Comparison of ENCODE assay signal across 8 mouse cellular contexts in genomic region chr10:99171961-99172497, GRCm38 (mm10). TPM values are rescaled to one million over a fixed set of nuclear protein-coding genes. Genes with fewer than 3 reads are reported as not detected.
A peak's percentile ranks its signal among the peaks of the same experiment; 100 is the strongest.
DNase-seq lines count a peak whose midpoint lies in the region; ATAC-seq and TF ChIP-seq lines count a peak whose summit lies in the region.

No protein-coding gene starts in this region.

- H3K27me3 ChIP-seq in embryonic facial prominence, embryonic 13.5 days: no peaks in the 10 kb centered on the region
- no peaks in the 10 kb centered on the region for H3K27me3 ChIP-seq in heart, embryonic 11.5 days (ENCODE audit: control insufficient read depth, insufficient read depth, low read length)
- H3K27me3 ChIP-seq in kidney, adult 2 months (replicated peaks; ENCODE audit: control insufficient read depth, insufficient read depth, low read length): no peaks in the 10 kb centered on the region
- H3K27me3 ChIP-seq in neural tube, embryonic 13.5 days: no peaks in the 10 kb centered on the region

- peak; percentile 57 for DNase-seq in right cerebral cortex, adult 18-20 months
- DNase-seq in right cerebral cortex, postnatal 4 days: no peak
- DNase-seq in kidney, adult 2 months: peak; percentile 82
- peak; percentile 48 for DNase-seq in lung, adult 2 months
- DNase-seq in cerebellum, adult 8-10 months: no peak

- H3K36me3 ChIP-seq in embryonic facial prominence, embryonic 13.5 days: no peaks in the 10 kb centered on the region
- no peaks in the 10 kb centered on the region for H3K36me3 ChIP-seq in heart, embryonic 11.5 days (ENCODE audit: control insufficient read depth, insufficient read depth, low read length)
- H3K36me3 ChIP-seq in kidney, adult 2 months (ENCODE audit: control insufficient read depth, insufficient read depth, low read length): no peaks in the 10 kb centered on the region; the same call in 1 of the 2 replicates
- 0 out of 2 replicates have a peak, but pooled peaks cover 3% of the 10 kb centered on the region for H3K36me3 ChIP-seq in neural tube, embryonic 13.5 days

- TF ChIP-seq CTCF in kidney, adult 2 months (conservative IDR thresholded peaks at IDR 0.05; ENCODE audit: insufficient read depth, insufficient read length, low read depth, low read length): no peak
- no peak for TF ChIP-seq CTCF in lung, adult 2 months (IDR thresholded peaks at IDR 0.05; ENCODE audit: insufficient read depth, low read length)

- no peaks in the 10 kb centered on the region for H3K9me3 ChIP-seq in embryonic facial prominence, embryonic 13.5 days
- H3K9me3 ChIP-seq in heart, embryonic 11.5 days (replicated peaks; ENCODE audit: control insufficient read depth, low read length): no peaks in the 10 kb centered on the region
- no peaks in the 10 kb centered on the region for H3K9me3 ChIP-seq in neural tube, embryonic 13.5 days

- peak; percentile 56; the same call in 1 of the 2 replicates for ATAC-seq in embryonic facial prominence, embryonic 13.5 days (ENCODE audit: insufficient number of reproducible peaks, insufficient read depth, low FRiP score, low TSS enrichment, low read depth)
- ATAC-seq in heart, embryonic 11.5 days (replicated peaks; ENCODE audit: insufficient number of reproducible peaks, low FRiP score, low TSS enrichment): peak; percentile 55; the same call in 1 of the 2 replicates
- ATAC-seq in neural tube, embryonic 13.5 days (ENCODE audit: low read depth): peak; percentile 74

- H3K4me2 ChIP-seq in embryonic facial prominence, embryonic 13.5 days: peak overlapping the region; percentile 46
- peak overlapping the region; percentile 54 for H3K4me2 ChIP-seq in heart, embryonic 11.5 days
- peak overlapping the region; percentile 33 for H3K4me2 ChIP-seq in neural tube, embryonic 13.5 days

- H3K4me3 ChIP-seq in embryonic facial prominence, embryonic 13.5 days: no peak overlapping the region
- peak overlapping the region; percentile 23; the same call in 1 of the 2 replicates for H3K4me3 ChIP-seq in heart, embryonic 11.5 days (ENCODE audit: low read depth, low read length)
- no peak overlapping the region for H3K4me3 ChIP-seq in kidney, adult 2 months (ENCODE audit: insufficient read depth, low read depth, low read length)
- H3K4me3 ChIP-seq in lung, adult 2 months (replicated peaks; ENCODE audit: extremely low read depth, low read depth, low read length): no peak overlapping the region
- H3K4me3 ChIP-seq in neural tube, embryonic 13.5 days: no peak overlapping the region

- peak overlapping the region; percentile 66 for H3K27ac ChIP-seq in embryonic facial prominence, embryonic 13.5 days
- H3K27ac ChIP-seq in heart, embryonic 11.5 days (ENCODE audit: low read depth, low read length): peak overlapping the region; percentile 76
- H3K27ac ChIP-seq in kidney, adult 2 months (ENCODE audit: insufficient read depth, low read depth, low read length): peak overlapping the region; percentile 75
- peak overlapping the region; percentile 65 for H3K27ac ChIP-seq in neural tube, embryonic 13.5 days (replicated peaks)

- WGBS in embryonic facial prominence, embryonic 13.5 days: 10% methylated on average over 12 of the region's 12 CpGs
- WGBS in heart, embryonic 11.5 days (ENCODE audit: insufficient replicate concordance): 11% methylated on average over 12 of the region's 12 CpGs
- 33% methylated on average over 12 of the region's 12 CpGs for whole genome bisulfite sequencing in kidney, adult 2 months
- 7% methylated on average over 12 of the region's 12 CpGs for WGBS in lung, adult 2 months
- WGBS in neural tube, embryonic 13.5 days: 11% methylated on average over 12 of the region's 12 CpGs

- H3K4me1 ChIP-seq in embryonic facial prominence, embryonic 13.5 days: peaks cover 20% of the 10 kb centered on the region
- H3K4me1 ChIP-seq in heart, embryonic 11.5 days (ENCODE audit: control insufficient read depth, insufficient read depth, low read length): peaks cover 12% of the 10 kb centered on the region
- peaks cover 13% of the 10 kb centered on the region; the same call in 1 of the 2 replicates for H3K4me1 ChIP-seq in kidney, adult 2 months (ENCODE audit: control insufficient read depth, insufficient read depth, low read length)
- peaks cover 37% of the 10 kb centered on the region for H3K4me1 ChIP-seq in lung, adult 2 months (ENCODE audit: control insufficient read depth, insufficient read depth, low read length)
- peaks cover 15% of the 10 kb centered on the region for H3K4me1 ChIP-seq in neural tube, embryonic 13.5 days (replicated peaks)

- peak overlapping the region; percentile 54; the same call in 1 of the 2 replicates for H3K9ac ChIP-seq in embryonic facial prominence, embryonic 13.5 days
- H3K9ac ChIP-seq in heart, embryonic 11.5 days (ENCODE audit: low read depth, low read length): 0 out of 2 replicates have a peak overlapping the region, but pooled peaks have one; percentile 23
- H3K9ac ChIP-seq in neural tube, embryonic 13.5 days: peak overlapping the region; percentile 52

- TF ChIP-seq POLR2A in kidney, adult 2 months (IDR thresholded peaks at IDR 0.05; ENCODE audit: low read depth, low read length): no peak
- TF ChIP-seq POLR2A in lung, adult 2 months (IDR thresholded peaks at IDR 0.05; ENCODE audit: borderline replicate concordance, extremely low read depth, low read depth, low read length): peak; percentile 26; the same call in 1 of the 2 replicates

RNA-seq across cellular contexts. Expression of gene Phxr2, which starts 45.9 kb away (rescaled TPM):
- polyA plus RNA-seq in embryonic facial prominence, embryonic 13.5 days (2015; fragmentation: Nextera tagmentation; extraction: Ambion mirVana): not detected in 2 replicates
- not detected in 2 replicates for polyA plus RNA-seq in heart, embryonic 11.5 days (2014; fragmentation: Nextera tagmentation; extraction: Ambion mirVana)
- polyA plus RNA-seq in kidney, adult 2 months (2012; rRNA removed): not detected in 2 replicates
- not detected in 2 replicates for polyA plus RNA-seq in lung, adult 2 months (2012; rRNA removed)
- not detected in 2 replicates for polyA plus RNA-seq in neural tube, embryonic 13.5 days (2015; fragmentation: Nextera tagmentation; extraction: Ambion mirVana)

Comparison
In these comparisons a context has a peak if more than half of its experiments do, and no peak if none do; other contexts are left out.
1. DNase-seq: peak in right cerebral cortex, adult 18-20 months (single experiment), kidney, adult 2 months (single experiment) and lung, adult 2 months (single experiment); none in right cerebral cortex, postnatal 4 days (single experiment) and cerebellum, adult 8-10 months (single experiment).
2. Peak in every context shown above with its lines, with median percentiles within 50 percentile points of each other: ATAC-seq, H3K27ac ChIP-seq, H3K4me2 ChIP-seq and H3K9ac ChIP-seq.